Mouse (Mus musculus) liver, adult 2 months (tissue): ENCODE results near the gene Htr2c.

Experiments
- CTCF ChIP-seq: fragments of 200-500 bp; IDR thresholded peaks from 2 replicates; pipeline ENCODE4 v1.5.1; 2011; ENCODE audit warnings: low read depth, low read length, control low read depth
- POLR2A ChIP-seq: fragments of 200-500 bp; IDR thresholded peaks from 2 replicates; pipeline ENCODE4 v1.6.1; 2011; ENCODE audit warnings: low read length, control low read depth; ENCODE audit not compliant: insufficient read depth; ENCODE audit errors: extremely low read depth

DNA sequence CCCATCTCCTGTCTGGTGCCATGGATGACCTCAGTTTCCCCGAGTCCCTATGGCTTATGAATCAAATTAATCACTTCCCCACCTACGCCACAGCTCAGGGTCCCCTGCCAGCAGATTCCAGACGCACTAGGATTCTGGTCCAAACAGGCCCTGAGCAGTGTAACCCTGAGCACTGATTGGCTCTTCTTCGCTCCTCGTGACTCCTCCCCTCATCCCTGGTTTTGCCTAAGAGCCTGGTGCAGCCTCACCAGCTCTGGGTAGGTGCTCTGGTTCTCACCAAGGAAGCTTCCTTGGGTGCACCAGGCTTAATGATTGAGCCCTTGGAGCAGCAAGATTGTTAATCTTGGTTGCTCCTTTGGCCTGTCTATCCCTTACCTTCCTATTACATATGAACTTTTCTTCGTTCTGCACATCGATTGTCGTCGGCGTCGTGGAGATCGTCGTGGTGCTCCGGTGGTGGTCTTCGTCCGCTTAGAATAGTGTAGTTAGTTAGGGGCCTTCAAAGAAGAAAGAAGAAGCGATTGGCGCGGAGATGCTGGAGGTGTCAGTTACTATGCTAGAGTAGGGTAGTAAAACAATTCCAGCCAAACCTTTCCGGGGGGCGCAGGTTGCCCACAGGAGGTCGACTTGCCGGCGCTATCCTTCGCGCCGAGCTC lies at the start of gene Htr2c:
- TF ChIP-seq POLR2A: no peak
- no peak for TF ChIP-seq CTCF
